Mouse (Mus musculus) left cerebral cortex, adult 8-10 months (tissue): ENCODE measurements around the gene Plekhg6. TPM values are rescaled to one million over a fixed set of nuclear protein-coding genes. Genes with fewer than 3 reads are reported as not detected.
A peak's percentile ranks its signal among the peaks of the same experiment; 100 is the strongest.

Source experiments
- DNase-seq, 2 experiments: peaks; one replicate each; pipeline ENCODE4 v3.0.0; 2022; ENCODE audit warnings: low spot score in 2 of 2
- total RNA-seq, 4 experiments: library from RNA; stranded (reverse); gene quantifications; 2 replicates each; pipeline ENCODE4 v1.2.4; 2022

The Plekhg6 gene
- under 1 TPM; 0.28 to 0.71 (median 0.40) TPM for total RNA-seq

- no peak for DNase-seq
Measured at GRCm38 (mm10) chr6:125380372-125381360, at the start of gene Plekhg6. Gene Plekhg6 (minus strand): TSS chr6:125380793.

GRCm38 (mm10) chr6:125429741-125430140 lies 49.1 kb upstream of the Plekhg6 start:
- no peak for DNase-seq

GRCm38 (mm10) chr6:125426383-125427360 lies 46.1 kb upstream of the Plekhg6 start:
- DNase-seq = peak; percentile 59 to 64

GRCm38 (mm10) chr6:125425205-125426090 lies 44.9 kb upstream of the Plekhg6 start:
- no peak for DNase-seq

- DNase-seq = no peak
Measured at GRCm38 (mm10) chr6:125424156-125424555, 43.6 kb upstream of the Plekhg6 start.

GRCm38 (mm10) chr6:125423507-125423906 lies 42.9 kb upstream of the Plekhg6 start:
- no peak for DNase-seq

- no peak for DNase-seq
Measured at GRCm38 (mm10) chr6:125423099-125423498, 42.5 kb upstream of the Plekhg6 start.

GRCm38 (mm10) chr6:125422051-125422822 lies 41.6 kb upstream of the Plekhg6 start:
- DNase-seq = no peak

GRCm38 (mm10) chr6:125420458-125421063 lies 40.0 kb upstream of the Plekhg6 start:
- DNase-seq = no peak

GRCm38 (mm10) chr6:125418744-125419143 lies 38.2 kb upstream of the Plekhg6 start:
- peak; percentile 28 to 30 for DNase-seq

- DNase-seq = no peak
Measured at GRCm38 (mm10) chr6:125413326-125413725, 32.7 kb upstream of the Plekhg6 start.

GRCm38 (mm10) chr6:125411661-125412060 lies 31.1 kb upstream of the Plekhg6 start:
- no peak for DNase-seq

GRCm38 (mm10) chr6:125410995-125411547 lies 30.5 kb upstream of the Plekhg6 start:
- DNase-seq = no peak

GRCm38 (mm10) chr6:125410551-125410950 lies 30.0 kb upstream of the Plekhg6 start:
- DNase-seq = no peak

GRCm38 (mm10) chr6:125407657-125408056 lies 27.1 kb upstream of the Plekhg6 start:
- DNase-seq = no peak

GRCm38 (mm10) chr6:125407224-125407623 lies 26.6 kb upstream of the Plekhg6 start:
- no peak for DNase-seq

- DNase-seq = peak in 1 of 2 experiments; percentile 52
Measured at GRCm38 (mm10) chr6:125405461-125406382, 25.1 kb upstream of the Plekhg6 start.

- no peak for DNase-seq
Measured at GRCm38 (mm10) chr6:125389853-125390252, 9.3 kb upstream of the Plekhg6 start.
